Mouse (Mus musculus): ENCODE data around the gene Scube2. TPM values are rescaled to one million over a fixed set of nuclear protein-coding genes. Genes with fewer than 3 reads are reported as not detected.

The Scube2 gene
- total and polyA plus RNA-seq, 2 experiments from 2014 or later = 1.6 to 1.8 TPM

DNA sequence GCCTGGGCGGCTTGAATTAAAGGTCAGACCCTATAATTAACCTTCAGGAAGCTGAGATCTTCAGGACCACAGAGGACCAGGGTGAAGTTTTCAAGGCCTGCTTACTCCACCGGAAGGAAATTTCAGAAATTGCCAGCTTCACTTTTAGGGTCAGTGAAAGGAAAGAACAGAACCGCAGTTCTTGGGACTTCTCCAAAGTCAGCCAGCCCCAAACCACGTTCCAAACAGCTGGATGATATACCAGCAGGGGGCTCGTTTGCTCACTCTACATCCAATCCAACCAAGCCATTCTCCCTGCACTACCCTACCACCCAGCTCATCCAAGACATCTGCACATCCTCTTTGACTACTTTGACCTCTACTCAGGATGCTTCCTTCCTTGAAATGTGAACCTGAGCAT lies 23.8 kb upstream of the Scube2 start:
- DNase-seq (no peak), ATAC-seq (no peak)
- no peaks in the 10 kb centered on the region for H3K4me1 ChIP-seq (ENCODE audit: insufficient read depth)
- no peak overlapping the region for H3K4me2 ChIP-seq (ENCODE audit: low read depth)
- H3K9ac ChIP-seq = no peak overlapping the region
- no peak for TF ChIP-seq CTCF (IDR thresholded peaks at IDR 0.05; ENCODE audit: low read depth)
- H3K36me3 ChIP-seq (ENCODE audit: insufficient read depth) = peaks cover 27% of the 10 kb centered on the region
- 85% methylated on average over 5 of the region's 5 CpGs for WGBS
- no peaks in the 10 kb centered on the region for H3K9me3 ChIP-seq (ENCODE audit: low read length)
- no peaks in the 10 kb centered on the region for H3K27me3 ChIP-seq (ENCODE audit: insufficient read depth, low read length)
- no peak overlapping the region for H3K4me3 ChIP-seq (ENCODE audit: low read depth, low read length)
- H3K27ac ChIP-seq (ENCODE audit: low read depth, low read length) = no peak overlapping the region

DNA sequence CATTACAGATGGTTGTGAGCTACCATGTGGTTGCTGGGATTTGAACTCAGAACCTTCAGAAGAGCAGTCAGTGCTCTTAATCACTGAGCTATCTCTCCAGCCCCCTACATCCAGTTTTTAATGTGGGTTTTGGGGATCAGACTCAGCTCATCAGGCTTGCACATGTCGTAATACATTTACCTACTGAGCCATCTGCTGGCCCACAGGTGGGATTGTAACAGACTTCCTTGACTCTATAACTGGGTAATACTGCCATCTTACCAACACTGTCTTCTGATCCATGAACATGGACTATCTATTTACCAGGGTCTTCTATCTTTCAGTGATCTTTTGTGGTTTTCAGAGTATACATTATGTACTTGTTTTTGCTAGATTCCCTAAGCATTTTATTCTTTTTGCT lies 20.8 kb upstream of the Scube2 start:
- ATAC-seq = no peak
- H3K36me3 ChIP-seq (ENCODE audit: insufficient read depth) = peaks cover 8% of the 10 kb centered on the region
- no peak for DNase-seq
- no peaks in the 10 kb centered on the region for H3K27me3 ChIP-seq (ENCODE audit: insufficient read depth, low read length)
- H3K4me3 ChIP-seq (ENCODE audit: low read depth, low read length) = no peak overlapping the region
- no peak overlapping the region for H3K9ac ChIP-seq
- H3K27ac ChIP-seq (ENCODE audit: low read depth, low read length) = no peak overlapping the region
- no peak for TF ChIP-seq CTCF (IDR thresholded peaks at IDR 0.05; ENCODE audit: low read depth)
- no peaks in the 10 kb centered on the region for H3K4me1 ChIP-seq (ENCODE audit: insufficient read depth)
- 86% methylated on average over 1 of the region's 1 CpGs for WGBS
- H3K4me2 ChIP-seq (ENCODE audit: low read depth) = no peak overlapping the region
- H3K9me3 ChIP-seq (ENCODE audit: low read length) = no peaks in the 10 kb centered on the region

GRCm38 (mm10) chr7:109882574-109882973 lies 17.1 kb upstream of the Scube2 start:
- no peak overlapping the region for H3K27ac ChIP-seq (ENCODE audit: low read depth, low read length)
- H3K36me3 ChIP-seq (ENCODE audit: insufficient read depth) = no peaks in the 10 kb centered on the region
- no peak overlapping the region for H3K4me3 ChIP-seq (ENCODE audit: low read depth, low read length)
- no peaks in the 10 kb centered on the region for H3K27me3 ChIP-seq (ENCODE audit: insufficient read depth, low read length)
- DNase-seq (no peak), ATAC-seq (no peak)
- no peak for TF ChIP-seq CTCF (IDR thresholded peaks at IDR 0.05; ENCODE audit: low read depth)
- WGBS = 98% methylated on average over 2 of the region's 2 CpGs
- H3K9me3 ChIP-seq (ENCODE audit: low read length) = no peaks in the 10 kb centered on the region
- H3K4me2 ChIP-seq (ENCODE audit: low read depth) = no peak overlapping the region
- no peaks in the 10 kb centered on the region for H3K4me1 ChIP-seq (ENCODE audit: insufficient read depth)
- no peak overlapping the region for H3K9ac ChIP-seq

DNA sequence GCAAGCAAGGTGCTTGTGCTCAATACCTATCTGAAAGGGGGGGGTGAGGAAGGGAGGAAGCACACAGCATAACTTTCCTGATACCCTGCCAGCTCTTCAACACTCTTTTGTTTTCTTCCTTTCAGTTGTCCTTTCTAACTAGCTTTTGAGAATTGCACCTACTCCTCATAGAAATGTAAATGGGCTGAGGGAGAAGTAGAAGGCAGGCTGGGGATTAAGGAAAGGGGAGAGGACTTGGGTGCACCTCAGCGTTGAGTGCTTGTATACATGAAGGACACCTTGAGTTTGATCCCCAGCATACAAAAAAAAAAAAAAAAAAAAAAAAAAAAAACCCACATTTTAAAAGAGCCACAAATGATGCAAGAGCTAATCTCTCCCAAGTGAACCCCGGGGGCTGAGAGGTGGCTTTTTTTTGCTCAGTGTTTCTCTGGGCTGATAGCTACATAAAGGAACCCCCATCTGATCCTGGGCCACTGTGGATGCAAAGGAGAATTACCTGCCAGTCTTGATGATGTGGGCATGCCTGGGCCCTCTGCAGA lies 16.2 kb upstream of the Scube2 start:
- DNase-seq = no peak
- H3K4me1 ChIP-seq (ENCODE audit: insufficient read depth) = no peaks in the 10 kb centered on the region
- no peaks in the 10 kb centered on the region for H3K27me3 ChIP-seq (ENCODE audit: insufficient read depth, low read length)
- no peak overlapping the region for H3K9ac ChIP-seq
- H3K27ac ChIP-seq (ENCODE audit: low read depth, low read length) = no peak overlapping the region
- no peaks in the 10 kb centered on the region for H3K9me3 ChIP-seq (ENCODE audit: low read length)
- H3K36me3 ChIP-seq (ENCODE audit: insufficient read depth) = no peaks in the 10 kb centered on the region
- 39% methylated on average over 2 of the region's 2 CpGs for WGBS
- TF ChIP-seq CTCF (IDR thresholded peaks at IDR 0.05; ENCODE audit: low read depth) = no peak
- H3K4me2 ChIP-seq (ENCODE audit: low read depth) = no peak overlapping the region
- ATAC-seq = no peak
- no peak overlapping the region for H3K4me3 ChIP-seq (ENCODE audit: low read depth, low read length)

DNA sequence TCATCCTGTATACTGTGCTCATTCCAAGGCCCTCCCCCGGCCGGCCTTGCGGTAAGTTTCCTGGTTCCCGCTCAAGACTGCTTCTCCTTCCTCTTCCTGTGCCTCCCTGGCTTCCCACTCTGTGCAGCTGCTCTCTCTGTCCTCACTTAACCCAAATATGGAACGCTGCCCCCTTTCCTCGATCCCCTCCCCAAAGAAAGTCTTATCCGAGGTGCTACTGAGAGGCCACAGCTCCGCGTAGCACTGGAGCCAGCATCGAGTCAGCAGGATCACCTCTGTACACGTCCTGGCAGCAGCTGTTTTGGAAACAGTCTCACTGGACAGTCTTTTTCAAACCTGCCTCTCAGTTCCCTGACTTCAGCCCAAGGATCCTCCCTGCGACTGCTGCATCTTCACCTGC lies 13.7 kb upstream of the Scube2 start:
- WGBS = 59% methylated on average over 12 of the region's 12 CpGs
- no peak for DNase-seq
- no peak for ATAC-seq
- no peaks in the 10 kb centered on the region for H3K27me3 ChIP-seq (ENCODE audit: insufficient read depth, low read length)
- H3K4me2 ChIP-seq (ENCODE audit: low read depth) = no peak overlapping the region
- H3K9ac ChIP-seq = no peak overlapping the region
- H3K4me3 ChIP-seq (ENCODE audit: low read depth, low read length) = no peak overlapping the region
- no peaks in the 10 kb centered on the region for H3K9me3 ChIP-seq (ENCODE audit: low read length)
- H3K4me1 ChIP-seq (ENCODE audit: insufficient read depth) = no peaks in the 10 kb centered on the region
- no peak for TF ChIP-seq CTCF (IDR thresholded peaks at IDR 0.05; ENCODE audit: low read depth)
- H3K27ac ChIP-seq (ENCODE audit: low read depth, low read length) = no peak overlapping the region
- H3K36me3 ChIP-seq (ENCODE audit: insufficient read depth) = no peaks in the 10 kb centered on the region

GRCm38 (mm10) chr7:109876085-109876484 lies 10.6 kb upstream of the Scube2 start:
- TF ChIP-seq CTCF (IDR thresholded peaks at IDR 0.05; ENCODE audit: low read depth) = no peak; the same call in 1 of the 2 replicates
- no peak for DNase-seq
- no peaks in the 10 kb centered on the region for H3K4me1 ChIP-seq (ENCODE audit: insufficient read depth)
- H3K9ac ChIP-seq = no peak overlapping the region
- H3K4me2 ChIP-seq (ENCODE audit: low read depth) = no peak overlapping the region
- H3K36me3 ChIP-seq (ENCODE audit: insufficient read depth) = no peaks in the 10 kb centered on the region
- no peaks in the 10 kb centered on the region for H3K9me3 ChIP-seq (ENCODE audit: low read length)
- no peaks in the 10 kb centered on the region for H3K27me3 ChIP-seq (ENCODE audit: insufficient read depth, low read length)
- 65% methylated on average over 8 of the region's 8 CpGs for WGBS
- no peak overlapping the region for H3K4me3 ChIP-seq (ENCODE audit: low read depth, low read length)
- no peak overlapping the region for H3K27ac ChIP-seq (ENCODE audit: low read depth, low read length)
- no peak for ATAC-seq

DNA sequence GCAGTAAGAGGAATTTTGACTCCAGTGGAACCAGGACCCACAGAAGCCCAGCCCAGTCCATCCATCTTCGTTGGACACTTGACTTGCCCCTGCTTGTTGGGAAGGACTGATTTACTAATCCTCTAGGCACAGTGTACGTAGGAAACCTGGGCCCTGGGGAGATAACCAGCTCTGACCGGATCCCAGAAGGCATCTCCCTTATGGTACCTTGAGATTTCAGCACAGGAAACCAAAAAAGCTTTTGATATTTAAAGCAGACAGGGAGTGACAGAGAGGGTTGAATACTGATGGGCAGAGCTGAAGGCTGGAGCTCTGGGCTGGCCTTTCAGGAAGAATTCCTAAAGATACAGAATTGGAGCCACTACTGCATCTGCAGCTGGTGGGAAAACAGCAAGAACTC lies 10.1 kb upstream of the Scube2 start:
- no peaks in the 10 kb centered on the region for H3K4me1 ChIP-seq (ENCODE audit: insufficient read depth)
- no peaks in the 10 kb centered on the region for H3K36me3 ChIP-seq (ENCODE audit: insufficient read depth)
- no peak overlapping the region for H3K27ac ChIP-seq (ENCODE audit: low read depth, low read length)
- H3K27me3 ChIP-seq (ENCODE audit: insufficient read depth, low read length) = no peaks in the 10 kb centered on the region
- H3K9me3 ChIP-seq (ENCODE audit: low read length) = no peaks in the 10 kb centered on the region
- 53% methylated on average over 3 of the region's 3 CpGs for WGBS
- H3K4me2 ChIP-seq (ENCODE audit: low read depth) = no peak overlapping the region
- DNase-seq = no peak
- H3K9ac ChIP-seq = no peak overlapping the region
- no peak for ATAC-seq
- no peak for TF ChIP-seq CTCF (IDR thresholded peaks at IDR 0.05; ENCODE audit: low read depth)
- H3K4me3 ChIP-seq (ENCODE audit: low read depth, low read length) = no peak overlapping the region

DNA sequence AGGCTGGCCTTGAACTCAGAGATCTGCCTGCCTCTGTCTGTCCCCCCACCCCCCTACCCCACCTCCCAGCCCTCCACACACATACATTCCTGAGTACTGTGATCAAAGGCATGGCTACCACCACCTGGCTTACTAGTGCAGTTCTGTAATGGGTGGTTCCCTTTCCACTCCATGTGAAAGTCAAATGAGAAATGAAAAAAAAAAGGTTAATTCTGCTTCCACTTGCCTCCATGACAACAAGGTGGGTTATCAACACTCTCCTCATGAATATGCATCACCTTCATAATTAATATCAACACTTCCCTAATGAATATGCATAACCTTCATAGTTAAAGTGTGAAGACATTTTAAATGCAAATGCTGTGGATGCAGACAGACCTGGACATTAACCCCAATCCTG lies 9.6 kb upstream of the Scube2 start:
- DNase-seq (no peak), ATAC-seq (peak; percentile 71)
- H3K27ac ChIP-seq (ENCODE audit: low read depth, low read length) = no peak overlapping the region
- H3K4me2 ChIP-seq (ENCODE audit: low read depth) = no peak overlapping the region
- H3K36me3 ChIP-seq (ENCODE audit: insufficient read depth) = no peaks in the 10 kb centered on the region
- H3K4me1 ChIP-seq (ENCODE audit: insufficient read depth) = no peaks in the 10 kb centered on the region
- no peak for TF ChIP-seq CTCF (IDR thresholded peaks at IDR 0.05; ENCODE audit: low read depth)
- H3K4me3 ChIP-seq (ENCODE audit: low read depth, low read length) = no peak overlapping the region
- no peaks in the 10 kb centered on the region for H3K27me3 ChIP-seq (ENCODE audit: insufficient read depth, low read length)
- no peak overlapping the region for H3K9ac ChIP-seq
- H3K9me3 ChIP-seq (ENCODE audit: low read length) = no peaks in the 10 kb centered on the region
